Mouse (Mus musculus) C2C12 (cell line): ENCODE measurements around the gene Wfdc21. TPM values are rescaled to one million over a fixed set of nuclear protein-coding genes. Genes with fewer than 3 reads are reported as not detected.

Experiments
- H3K27me3 ChIP-seq: one replicate; pipeline ENCODE4 v1.6.1; 2011; ENCODE audit not compliant: control insufficient read depth, insufficient read depth, insufficient read length
- H3K36me3 ChIP-seq: one replicate; pipeline ENCODE4 v1.6.1; 2011; ENCODE audit not compliant: control insufficient read depth, insufficient read depth
- H3K4me3 ChIP-seq: one replicate; pipeline ENCODE4 v1.5.1; 2011; ENCODE audit warnings: mild to moderate bottlenecking, control low read depth; ENCODE audit not compliant: poor library complexity, insufficient read depth, severe bottlenecking
- H3K79me2 ChIP-seq: one replicate; pipeline ENCODE4 v1.6.1; 2011; ENCODE audit not compliant: control insufficient read depth, insufficient read depth
- H3K79me3 ChIP-seq: one replicate; pipeline ENCODE4 v1.6.1; 2011; ENCODE audit warnings: low read depth, control low read depth
- H3ac ChIP-seq: one replicate; pipeline ENCODE3; 2011; ENCODE audit warnings: low read depth; ENCODE audit not compliant: control insufficient read depth, insufficient read length
- CEBPB ChIP-seq: IDR thresholded peaks from one replicate; pipeline ENCODE4 v1.6.1; 2011; ENCODE audit warnings: low read depth, mild to moderate bottlenecking, control low read depth, moderate library complexity
- CTCF ChIP-seq: IDR thresholded peaks from one replicate; pipeline ENCODE4 v1.5.1; 2011; ENCODE audit not compliant: control insufficient read depth, insufficient read depth, insufficient read length
- FOSL1 ChIP-seq: IDR thresholded peaks from one replicate; pipeline ENCODE4 v1.8.0; 2011; ENCODE audit warnings: mild to moderate bottlenecking, low read length; ENCODE audit not compliant: poor library complexity, insufficient read depth, severe bottlenecking
- MAX ChIP-seq: IDR thresholded peaks from one replicate; pipeline ENCODE4 v1.6.1; 2011; ENCODE audit warnings: mild to moderate bottlenecking, control low read depth
- MYOD1 ChIP-seq: IDR thresholded peaks from one replicate; pipeline ENCODE4 v1.6.1; 2011; ENCODE audit warnings: low read depth; ENCODE audit not compliant: control insufficient read depth, insufficient read length
- MYOG ChIP-seq: IDR thresholded peaks from one replicate; pipeline ENCODE4 v1.6.1; 2011; ENCODE audit not compliant: control insufficient read depth, insufficient read length; ENCODE audit errors: extremely low read depth
- USF1 ChIP-seq: IDR thresholded peaks from one replicate; pipeline ENCODE4 v1.6.1; 2011; ENCODE audit warnings: low read depth, mild to moderate bottlenecking, control low read depth, moderate library complexity
- polyA plus RNA-seq: library from polyadenylated mRNA; unstranded; fragments of >200 nt; fragmentation: generic; extraction: Trizol; gene quantifications from one replicate; pipeline ENCODE4 v1.2.1, GENCODE M21; 2012; ENCODE audit warnings: missing spikeins

Wfdc21 gene
- polyA plus RNA-seq, 1 experiment, result not detected

DNA sequence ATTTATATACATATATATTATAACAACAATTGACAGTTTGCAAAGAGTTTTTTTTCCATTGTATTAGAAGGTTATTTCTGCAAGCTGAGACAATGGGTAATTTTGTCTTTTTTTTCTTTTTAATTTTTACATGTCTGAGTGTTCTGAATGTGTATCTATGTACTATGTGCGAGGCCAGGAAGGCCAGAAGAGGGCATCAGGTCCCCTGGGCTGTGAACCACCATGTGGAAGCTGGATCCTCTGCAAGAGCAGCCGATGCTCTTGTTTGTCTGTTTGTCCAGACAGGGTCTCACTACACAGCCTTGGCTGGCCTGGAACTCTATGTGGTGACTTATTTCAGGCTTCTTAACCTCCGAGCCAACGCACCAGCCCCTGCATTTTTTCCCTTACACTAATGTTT lies 44.4 kb downstream of the Wfdc21 start:
- Histone ChIP-seq H3K4me3 (no peak overlapping the region), H3ac (no peak overlapping the region), H3K79me2 (no peaks in the 10 kb centered on the region), H3K27me3 (peaks cover 3% of the 10 kb centered on the region), H3K79me3 (no peaks in the 10 kb centered on the region), H3K36me3 (no peaks in the 10 kb centered on the region)
- TF ChIP-seq MAX (no peak), MYOD1 (no peak), CTCF (no peak), MYOG (no peak), USF1 (no peak), CEBPB (no peak), FOSL1 (no peak)

DNA sequence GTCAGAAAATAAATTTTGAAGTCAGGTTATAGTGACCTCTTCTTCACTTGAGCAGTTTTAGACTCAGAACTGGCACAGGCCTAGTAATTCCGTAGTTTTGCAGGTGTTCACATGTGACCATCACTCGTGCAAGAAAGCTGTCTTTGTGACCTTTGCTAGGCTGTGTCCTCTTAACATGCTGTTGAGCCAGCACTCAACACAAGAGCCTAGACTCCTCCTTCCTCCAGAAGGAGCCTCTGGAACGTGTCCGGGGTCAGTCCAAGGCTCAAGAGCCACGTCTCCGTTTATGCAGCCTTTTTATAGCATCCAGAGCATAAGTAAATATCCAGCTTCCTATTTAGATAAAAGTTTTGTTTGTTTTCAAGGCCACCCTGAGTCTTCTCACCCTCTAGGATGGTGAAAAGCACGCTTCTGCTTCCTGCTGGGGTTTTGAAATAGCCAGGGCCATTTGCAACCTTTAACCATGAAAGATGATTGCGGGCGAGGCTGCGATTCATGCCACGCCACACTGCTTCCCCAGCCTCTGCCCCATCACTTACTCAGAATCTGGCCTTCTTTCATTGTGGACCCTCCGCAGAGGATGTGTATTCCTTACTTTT lies 45.7 kb downstream of the Wfdc21 start:
- H3K79me3 ChIP-seq, result no peaks in the 10 kb centered on the region
- no peak overlapping the region for H3K4me3 ChIP-seq
- TF ChIP-seq MYOD1 (no peak), CTCF (no peak), FOSL1 (no peak), USF1 (no peak), MYOG (no peak), CEBPB (no peak), MAX (no peak)
- no peak overlapping the region for H3ac ChIP-seq
- H3K36me3 ChIP-seq, result no peaks in the 10 kb centered on the region
- no peaks in the 10 kb centered on the region for H3K79me2 ChIP-seq
- peaks cover 3% of the 10 kb centered on the region for H3K27me3 ChIP-seq

DNA sequence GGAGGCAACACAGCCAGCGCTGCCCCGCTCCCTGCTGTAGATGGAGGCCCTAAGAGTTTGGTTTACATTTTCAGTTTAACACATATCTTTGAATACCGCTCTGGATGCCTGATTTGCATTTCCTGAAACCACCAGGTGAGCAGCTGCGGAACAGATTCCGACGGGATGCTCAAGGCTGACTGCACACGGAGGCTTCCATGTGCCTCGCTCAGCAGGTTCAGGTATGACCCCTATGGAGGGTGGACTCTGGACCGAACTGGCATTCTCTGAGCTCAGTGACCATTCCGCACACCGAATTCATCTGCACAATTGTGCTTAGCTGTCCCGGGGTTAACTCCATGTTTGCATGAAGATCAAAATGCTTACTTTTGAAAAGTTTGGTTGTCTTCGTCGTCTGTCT lies 46.5 kb downstream of the Wfdc21 start:
- H3K79me3 ChIP-seq, result no peaks in the 10 kb centered on the region
- no peak overlapping the region for H3ac ChIP-seq
- H3K79me2 ChIP-seq, result no peaks in the 10 kb centered on the region
- peaks cover 6% of the 10 kb centered on the region for H3K27me3 ChIP-seq
- H3K4me3 ChIP-seq, result no peak overlapping the region
- no peaks in the 10 kb centered on the region for H3K36me3 ChIP-seq
- TF ChIP-seq MYOD1 (no peak), MYOG (no peak), CTCF (no peak), MAX (no peak), USF1 (no peak), FOSL1 (no peak), CEBPB (no peak)

DNA sequence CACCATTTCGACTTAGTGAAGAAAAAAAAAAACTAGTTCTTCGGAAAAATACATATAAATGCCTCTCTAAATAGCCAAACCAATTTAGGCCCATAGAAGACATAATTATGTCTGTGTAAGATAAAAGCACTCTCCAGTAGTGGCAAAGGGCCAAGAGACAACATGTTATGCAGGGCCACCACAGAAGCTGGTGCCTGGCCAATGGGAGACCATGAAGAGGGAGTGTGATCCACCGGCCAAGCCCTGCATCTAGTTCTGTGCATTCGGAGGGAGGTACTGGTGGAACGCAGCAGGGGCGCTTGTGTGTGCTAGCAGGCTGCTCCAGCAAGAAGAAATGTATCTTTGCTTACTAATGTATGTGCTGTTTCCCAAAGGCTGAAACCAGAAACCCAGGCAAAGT lies 49.4 kb downstream of the Wfdc21 start:
- no peak overlapping the region for H3ac ChIP-seq
- H3K27me3 ChIP-seq, result peaks cover 6% of the 10 kb centered on the region
- H3K4me3 ChIP-seq, result no peak overlapping the region
- no peaks in the 10 kb centered on the region for H3K79me2 ChIP-seq
- H3K36me3 ChIP-seq, result no peaks in the 10 kb centered on the region
- no peaks in the 10 kb centered on the region for H3K79me3 ChIP-seq
- TF ChIP-seq MAX, result no peak
- TF ChIP-seq FOSL1, result no peak
- TF ChIP-seq MYOG, result no peak
- TF ChIP-seq MYOD1, result no peak
- TF ChIP-seq CEBPB, result no peak
- TF ChIP-seq CTCF, result no peak
- no peak for TF ChIP-seq USF1

DNA sequence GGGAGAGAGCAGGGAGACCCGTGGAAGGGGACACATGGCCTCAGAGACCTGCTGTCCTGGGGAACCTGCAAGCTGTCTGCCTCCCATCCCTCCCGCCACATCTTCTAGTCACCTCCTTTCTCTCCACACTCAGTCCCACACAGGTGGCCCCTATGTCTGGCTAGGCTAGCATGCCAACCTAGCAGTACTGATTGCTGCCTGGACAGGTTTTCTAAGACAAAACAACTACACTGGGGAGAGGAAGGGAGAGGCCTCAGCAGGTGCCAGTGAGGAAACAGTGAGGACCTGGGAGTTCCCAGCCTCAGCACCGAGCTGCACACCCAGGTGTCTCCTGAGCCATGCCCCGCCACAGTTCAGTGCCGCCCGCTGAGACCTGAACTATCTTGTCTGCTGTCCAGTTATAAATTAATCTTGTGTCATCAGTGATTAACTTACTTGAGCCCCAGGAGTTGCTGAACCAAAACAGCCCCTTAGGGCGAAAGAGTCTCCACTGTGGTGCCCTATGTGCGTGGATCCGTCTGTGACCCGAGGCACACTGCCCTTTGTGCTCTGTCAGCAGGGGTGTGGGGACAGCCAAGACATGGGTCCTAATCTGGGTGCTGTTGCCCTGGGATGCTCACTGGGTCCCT lies 50.4 kb downstream of the Wfdc21 start:
- Histone ChIP-seq H3ac (no peak overlapping the region), H3K79me3 (no peaks in the 10 kb centered on the region), H3K36me3 (no peaks in the 10 kb centered on the region), H3K4me3 (no peak overlapping the region), H3K79me2 (no peaks in the 10 kb centered on the region), H3K27me3 (peaks cover 6% of the 10 kb centered on the region)
- no peak for TF ChIP-seq USF1
- no peak for TF ChIP-seq FOSL1
- TF ChIP-seq CTCF, result no peak

DNA sequence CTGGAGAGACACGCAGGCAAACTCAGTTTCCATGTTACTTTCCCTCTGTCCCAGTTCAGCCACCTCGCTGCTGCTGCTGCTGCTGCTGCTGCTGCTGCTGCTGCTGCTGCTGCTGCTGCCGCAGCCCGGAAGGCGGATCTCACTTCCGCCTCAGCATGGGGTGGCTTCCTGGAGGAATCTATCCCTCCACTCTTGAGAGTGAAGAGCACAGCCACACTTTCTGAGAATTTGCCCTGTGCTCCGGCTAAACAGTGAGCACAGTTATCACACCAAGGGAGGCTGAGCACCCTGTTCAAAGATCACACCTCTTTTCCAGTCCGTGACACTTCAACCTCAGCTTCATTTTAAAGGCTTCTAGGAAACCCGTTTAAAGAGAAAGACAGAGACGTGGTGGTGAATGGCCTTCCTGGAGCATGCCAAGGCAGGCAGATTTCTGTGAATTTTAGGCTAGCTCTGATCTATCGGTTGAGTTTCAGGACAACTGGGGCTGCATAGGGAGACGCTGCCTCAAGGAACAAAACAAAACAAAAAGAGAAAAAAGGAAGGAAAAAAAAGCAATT lies 53.2 kb downstream of the Wfdc21 start:
- no peak overlapping the region for H3ac ChIP-seq
- TF ChIP-seq MYOD1 (no peak), CTCF (no peak), USF1 (no peak), CEBPB (no peak)
- no peaks in the 10 kb centered on the region for H3K79me3 ChIP-seq
- no peak overlapping the region for H3K4me3 ChIP-seq
- no peaks in the 10 kb centered on the region for H3K79me2 ChIP-seq
- peaks cover 9% of the 10 kb centered on the region for H3K27me3 ChIP-seq
- no peaks in the 10 kb centered on the region for H3K36me3 ChIP-seq
